In the genomic region with DNA sequence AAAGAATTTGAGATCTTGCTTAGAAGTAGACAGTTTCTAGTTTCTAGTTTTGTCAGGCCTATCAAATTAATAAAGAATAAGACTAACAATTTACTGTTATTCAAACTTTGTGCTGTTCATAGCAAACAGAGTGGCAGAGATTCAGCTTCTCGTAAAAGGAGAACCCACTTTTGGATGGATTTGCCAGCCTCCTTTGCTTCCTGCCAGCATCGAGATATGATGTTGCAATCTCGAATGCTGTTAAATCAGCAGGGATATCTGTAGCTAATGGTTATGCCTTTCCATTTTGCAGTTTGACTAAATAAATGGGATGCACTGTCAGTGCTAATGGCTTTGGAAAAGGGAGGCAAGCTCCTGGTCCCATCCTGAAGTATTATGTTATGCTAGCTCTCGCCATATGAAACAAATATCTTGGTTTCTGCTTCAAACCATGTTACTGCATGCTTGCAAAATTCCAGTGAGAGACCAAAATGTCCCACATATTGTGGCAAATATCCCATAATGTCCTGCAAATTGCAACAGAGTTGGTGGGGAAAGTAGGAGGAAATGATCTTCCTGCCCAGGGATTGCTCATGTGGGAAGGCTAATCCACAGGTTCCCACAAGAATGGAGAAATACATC, we compare ENCODE assay signal across 26 mouse cellular contexts.
A peak's percentile ranks its signal among the peaks of the same experiment; 100 is the strongest.
DNase-seq lines count a peak whose midpoint lies in the region; ATAC-seq lines count a peak whose summit lies in the region.
"Had no signal": no experiment of that assay in that cellular context is flagged by ENCODE, and none has a peak within 500 bp of the region (broad histone marks: within the 10 kb centered on the region; RNA-seq: fewer than 3 reads in every experiment).

No protein-coding gene starts in this region.

- no peak overlapping the region for H3K4me3 ChIP-seq in embryonic facial prominence, embryonic 14.5 days (ENCODE audit: low read depth, low read length)
- no peak overlapping the region for H3K4me3 ChIP-seq in embryonic facial prominence, embryonic 10.5 days
- H3K4me3 ChIP-seq: embryonic facial prominence, embryonic 13.5 days; forebrain, embryonic 10.5 days; heart, adult 2 months; left cerebral cortex, adult 2 months; megakaryocyte, embryonic 14.5 days; midbrain, embryonic 13.5 days; neural tube, embryonic 12.5 days had no signal

- no peak for ATAC-seq in embryonic facial prominence, embryonic 14.5 days (ENCODE audit: low read depth)
- ATAC-seq in granulocyte monocyte progenitor cell, adult 5-6 weeks (replicated peaks; ENCODE audit: poor library complexity, severe bottlenecking) = peak; percentile 52; the same call in 1 of the 2 replicates
- no peak for ATAC-seq in cerebellum, adult (ENCODE audit: insufficient number of reproducible peaks, low FRiP score, low TSS enrichment)
- ATAC-seq: forebrain, embryonic 16.5 days; hindbrain, postnatal 0 days; intestine, embryonic 16.5 days; midbrain, embryonic 13.5 days had no signal

- no peaks in the 10 kb centered on the region for H3K9me3 ChIP-seq in embryonic facial prominence, embryonic 14.5 days (ENCODE audit: control insufficient read depth, low read length)
- no peaks in the 10 kb centered on the region for H3K9me3 ChIP-seq in embryonic facial prominence, embryonic 10.5 days
- H3K9me3 ChIP-seq: embryonic facial prominence, embryonic 13.5 days; forebrain, embryonic 10.5 days; megakaryocyte, embryonic 14.5 days; midbrain, embryonic 13.5 days; neural tube, embryonic 12.5 days had no signal

- H3K27me3 ChIP-seq in embryonic facial prominence, embryonic 14.5 days (replicated peaks; ENCODE audit: control insufficient read depth, insufficient read depth, low read length) = no peaks in the 10 kb centered on the region
- H3K27me3 ChIP-seq in embryonic facial prominence, embryonic 10.5 days (replicated peaks; ENCODE audit: low read depth, poor library complexity, severe bottlenecking) = no peaks in the 10 kb centered on the region
- H3K27me3 ChIP-seq: embryonic facial prominence, embryonic 13.5 days; megakaryocyte, embryonic 14.5 days; midbrain, embryonic 13.5 days; neural tube, embryonic 12.5 days had no signal

- WGBS in embryonic facial prominence, embryonic 14.5 days = 85% methylated on average over 4 of the region's 4 CpGs
- WGBS in embryonic facial prominence, embryonic 10.5 days = 89% methylated on average over 4 of the region's 4 CpGs

- no peak overlapping the region for H3K9ac ChIP-seq in embryonic facial prominence, embryonic 14.5 days (ENCODE audit: low read depth, low read length)
- H3K9ac ChIP-seq: embryonic facial prominence, embryonic 13.5 days; liver, embryonic 14.5 days; lung, embryonic 14.5 days; midbrain, embryonic 13.5 days; neural tube, embryonic 12.5 days had no signal

- H3K4me1 ChIP-seq in embryonic facial prominence, embryonic 14.5 days (ENCODE audit: control insufficient read depth, insufficient read depth, low read length) = no peaks in the 10 kb centered on the region
- H3K4me1 ChIP-seq in embryonic facial prominence, embryonic 10.5 days = no peaks in the 10 kb centered on the region
- H3K4me1 ChIP-seq: embryonic facial prominence, embryonic 13.5 days; forebrain, embryonic 10.5 days; midbrain, embryonic 13.5 days; neural tube, embryonic 12.5 days had no signal

- H3K4me2 ChIP-seq in embryonic facial prominence, embryonic 14.5 days (ENCODE audit: low read depth, low read length) = no peak overlapping the region
- H3K4me2 ChIP-seq: embryonic facial prominence, embryonic 13.5 days; lung, embryonic 14.5 days; midbrain, embryonic 13.5 days; neural tube, embryonic 12.5 days had no signal

- intact Hi-C loops in heart, postnatal 36 days (cut with DNase I) = no loop called here
- intact Hi-C loops in heart, postnatal 14 days (cut with DNase I) = no loop called here

- DNase-seq in embryonic facial prominence, embryonic 14.5 days (ENCODE audit: low spot score) = peak; percentile 11
- DNase-seq in embryonic facial prominence, embryonic 10.5 days (ENCODE audit: low spot score) = no peak
- peak; percentile 2 to 3 for DNase-seq in heart, postnatal 36 days
- no peak for DNase-seq in heart, postnatal 14 days
- peak; percentile 12 for DNase-seq in brain, adult 2 months (ENCODE audit: low read depth, low spot score)
- no peak for DNase-seq in frontal cortex, postnatal 36 days (ENCODE audit: low spot score in 2 of 2)
- DNase-seq: cerebellum, adult 18-20 months; cerebellum, postnatal 25 days; kidney, adult 9 months; kidney, postnatal 25 days; lung, embryonic 14.5 days; thymus, adult 18-20 months; thymus, postnatal 36 days had no signal

- no peaks in the 10 kb centered on the region for H3K36me3 ChIP-seq in embryonic facial prominence, embryonic 14.5 days (ENCODE audit: control insufficient read depth, insufficient read depth, low read length)
- no peaks in the 10 kb centered on the region for H3K36me3 ChIP-seq in embryonic facial prominence, embryonic 10.5 days (replicated peaks)
- H3K36me3 ChIP-seq: embryonic facial prominence, embryonic 13.5 days; forebrain, embryonic 10.5 days; midbrain, embryonic 13.5 days; neural tube, embryonic 12.5 days had no signal

- no peak overlapping the region for H3K27ac ChIP-seq in embryonic facial prominence, embryonic 14.5 days (replicated peaks; ENCODE audit: low read depth, low read length)
- no peak overlapping the region for H3K27ac ChIP-seq in embryonic facial prominence, embryonic 10.5 days (replicated peaks)
- H3K27ac ChIP-seq: embryonic facial prominence, embryonic 13.5 days; forebrain, embryonic 10.5 days; heart, adult 2 months; hindbrain, postnatal 0 days; left cerebral cortex, adult 2 months; liver, embryonic 14.5 days; midbrain, embryonic 13.5 days; neural tube, embryonic 12.5 days had no signal

Comparison
In these comparisons a context has a peak if more than half of its experiments do, and no peak if none do; other contexts are left out.
1. DNase-seq: peak in embryonic facial prominence, embryonic 14.5 days (single experiment), heart, postnatal 36 days (2 of 2) and brain, adult 2 months (single experiment); none in embryonic facial prominence, embryonic 10.5 days (single experiment), heart, postnatal 14 days (0 of 2) and frontal cortex, postnatal 36 days (0 of 2).